Mouse (Mus musculus) embryonic facial prominence, embryonic 10.5 days (tissue): Measurements from ENCODE around the gene Zfp777. TPM values are rescaled to one million over a fixed set of nuclear protein-coding genes. Genes with fewer than 3 reads are reported as not detected.

Experiments used
- DNase-seq: peaks from one replicate; pipeline ENCODE4 v3.0.0-alpha.2; 2017; ENCODE audit warnings: low spot score
- H3K27ac ChIP-seq: fragments of 300-500 bp; sonication (generic); replicated peaks from 2 replicates; pipeline ENCODE4 v1.5.1; 2016; ENCODE audit warnings: mild to moderate bottlenecking
- H3K27me3 ChIP-seq: fragments of 300-500 bp; sonication (generic); replicated peaks from 2 replicates; pipeline ENCODE4 v1.6.1; 2016; ENCODE audit warnings: low read depth, mild to moderate bottlenecking; ENCODE audit not compliant: poor library complexity, severe bottlenecking
- H3K36me3 ChIP-seq: fragments of 300-500 bp; sonication (generic); replicated peaks from 2 replicates; pipeline ENCODE4 v1.6.1; 2016; ENCODE audit warnings: mild to moderate bottlenecking, moderate library complexity
- H3K4me1 ChIP-seq: fragments of 300-500 bp; sonication (generic); 2 replicates; pipeline ENCODE4 v1.6.1; 2016
- H3K4me3 ChIP-seq: fragments of 300-500 bp; sonication (generic); 2 replicates; pipeline ENCODE4 v1.5.1; 2016; ENCODE audit warnings: mild to moderate bottlenecking, moderate library complexity
- H3K9me3 ChIP-seq: fragments of 300-500 bp; sonication (generic); 2 replicates; pipeline ENCODE4 v1.6.1; 2016; ENCODE audit warnings: mild to moderate bottlenecking
- WGBS: fragments of 180-500 bp; shearing (Covaris S2); methylation state at CpG from one replicate; pipeline ENCODE4 v1.1.7; 2016; 5-methylcytosine and 5-hydroxymethylcytosine counted together
- microRNA-seq: library from miRNA; unstranded; fragments of <30 nt; microRNA quantifications from one replicate; pipeline ENCODE4, GENCODE M21; 2017
- polyA plus RNA-seq: library from polyadenylated mRNA; unstranded; fragments of >200 nt; fragmentation: Nextera tagmentation; extraction: Ambion mirVana; gene quantifications from 2 replicates; pipeline ENCODE4 v1.2.1, GENCODE M21; 2016

The Zfp777 gene
- polyA plus RNA-seq, 1 experiment from 2014 or later = 12.4 TPM

- Histone ChIP-seq H3K9me3 (peaks cover 23% of the 10 kb centered on the region), H3K36me3 (peaks cover 60% of the 10 kb centered on the region), H3K27me3 (peaks cover 11% of the 10 kb centered on the region; the same call in 1 of the 2 replicates), H3K4me3 (no peak overlapping the region), H3K4me1 (0 out of 2 replicates have a peak, but pooled peaks cover 4% of the 10 kb centered on the region), H3K27ac (no peak overlapping the region)
- DNase-seq = no peak
- WGBS = 80% methylated on average over 1 of the region's 1 CpGs
Observed at GRCm38 (mm10) chr6:48021678-48022077, 27.0 kb downstream of the Zfp777 start.

- Histone ChIP-seq H3K9me3 (peaks cover 14% of the 10 kb centered on the region), H3K27me3 (0 out of 2 replicates have a peak, but pooled peaks cover 4% of the 10 kb centered on the region), H3K27ac (no peak overlapping the region), H3K36me3 (peaks cover 44% of the 10 kb centered on the region), H3K4me1 (peaks cover 8% of the 10 kb centered on the region), H3K4me3 (no peak overlapping the region)
- 76% methylated on average over 2 of the region's 2 CpGs for WGBS
- no peak for DNase-seq
Observed at GRCm38 (mm10) chr6:48020006-48020405, 28.7 kb downstream of the Zfp777 start.

GRCm38 (mm10) chr6:48016841-48017240, 31.9 kb downstream of the Zfp777 start:
- H3K4me3 ChIP-seq = no peak overlapping the region
- H3K27ac ChIP-seq = no peak overlapping the region
- H3K9me3 ChIP-seq = no peaks in the 10 kb centered on the region
- H3K4me1 ChIP-seq = peaks cover 8% of the 10 kb centered on the region
- H3K27me3 ChIP-seq = no peaks in the 10 kb centered on the region
- H3K36me3 ChIP-seq = peaks cover 13% of the 10 kb centered on the region
- WGBS = 91% methylated on average over 9 of the region's 9 CpGs
- no peak for DNase-seq

GRCm38 (mm10) chr6:48016090-48016521, 32.6 kb downstream of the Zfp777 start:
- Histone ChIP-seq H3K9me3 (no peaks in the 10 kb centered on the region), H3K27ac (peak overlapping the region; percentile 83)
- under 1% methylated on average over 24 of the region's 24 CpGs for WGBS

GRCm38 (mm10) chr6:48010727-48011126, 38.0 kb downstream of the Zfp777 start:
- H3K4me3 ChIP-seq = no peak overlapping the region
- peaks cover 9% of the 10 kb centered on the region for H3K4me1 ChIP-seq
- H3K36me3 ChIP-seq = no peaks in the 10 kb centered on the region
- DNase-seq = no peak
- H3K27ac ChIP-seq = no peak overlapping the region
- WGBS = 71% methylated on average over 8 of the region's 8 CpGs
- H3K27me3 ChIP-seq = no peaks in the 10 kb centered on the region
- no peaks in the 10 kb centered on the region for H3K9me3 ChIP-seq

More at GRCm38 (mm10) chr6:48016090-48016521, 32.6 kb downstream of the Zfp777 start:
- H3K36me3 ChIP-seq = peaks cover 6% of the 10 kb centered on the region
- H3K4me3 ChIP-seq = peak overlapping the region; percentile 59
- peak; percentile 92 for DNase-seq
- no peaks in the 10 kb centered on the region for H3K27me3 ChIP-seq
- peaks cover 10% of the 10 kb centered on the region for H3K4me1 ChIP-seq

GRCm38 (mm10) chr6:47995661-47996060, 53.0 kb downstream of the Zfp777 start:
- H3K9me3 ChIP-seq = no peaks in the 10 kb centered on the region
- no peak overlapping the region for H3K4me3 ChIP-seq
- H3K27me3 ChIP-seq = no peaks in the 10 kb centered on the region
- H3K36me3 ChIP-seq = no peaks in the 10 kb centered on the region
- H3K4me1 ChIP-seq = no peaks in the 10 kb centered on the region
- H3K27ac ChIP-seq = no peak overlapping the region
- no peak for DNase-seq
- 88% methylated on average over 9 of the region's 9 CpGs for WGBS

- Histone ChIP-seq H3K4me3 (no peak overlapping the region), H3K4me1 (0 out of 2 replicates have a peak, but pooled peaks cover 4% of the 10 kb centered on the region), H3K27me3 (no peaks in the 10 kb centered on the region), H3K9me3 (no peaks in the 10 kb centered on the region), H3K36me3 (no peaks in the 10 kb centered on the region), H3K27ac (no peak overlapping the region)
- DNase-seq = no peak
- WGBS = 16% methylated on average over 2 of the region's 2 CpGs
Observed at GRCm38 (mm10) chr6:47983936-47984335, 64.8 kb downstream of the Zfp777 start.

GRCm38 (mm10) chr6:47978897-47979368, 69.8 kb downstream of the Zfp777 start:
- Histone ChIP-seq H3K27me3 (no peaks in the 10 kb centered on the region), H3K4me3 (no peak overlapping the region)
- 15% methylated on average over 6 of the region's 6 CpGs for WGBS

GRCm38 (mm10) chr6:47974599-47974998, 74.1 kb downstream of the Zfp777 start:
- no peak overlapping the region for H3K4me3 ChIP-seq

More at GRCm38 (mm10) chr6:47978897-47979368, 69.8 kb downstream of the Zfp777 start:
- Histone ChIP-seq H3K27ac (no peak overlapping the region), H3K36me3 (no peaks in the 10 kb centered on the region), H3K9me3 (no peaks in the 10 kb centered on the region), H3K4me1 (0 out of 2 replicates have a peak, but pooled peaks cover 2% of the 10 kb centered on the region)
- peak; percentile 80 for DNase-seq

More at GRCm38 (mm10) chr6:47974599-47974998, 74.1 kb downstream of the Zfp777 start:
- H3K27ac ChIP-seq = no peak overlapping the region
- DNase-seq = no peak
- H3K9me3 ChIP-seq = no peaks in the 10 kb centered on the region
- H3K27me3 ChIP-seq = no peaks in the 10 kb centered on the region
- 88% methylated on average over 1 of the region's 1 CpGs for WGBS
- no peaks in the 10 kb centered on the region for H3K36me3 ChIP-seq
- H3K4me1 ChIP-seq = no peaks in the 10 kb centered on the region

Small RNA genes within 50 kb of the gene (microRNA-seq; reads per million reads assigned to microRNA genes)
- not detected for gene Gm24563

Other genes with a start within 250 kb of the Zfp777 start
- gene Pdia4, start 235.5 kb downstream of the Zfp777 start, polyA plus RNA-seq = 323 and 333 TPM in 2 replicates
- 7.6 and 8.0 TPM in 2 replicates for gene Zfp786, start 218.0 kb downstream of the Zfp777 start, polyA plus RNA-seq
- gene Zfp398, start 213.2 kb downstream of the Zfp777 start, polyA plus RNA-seq = 8.6 TPM in 2 replicates
- gene Zfp282, start 171.7 kb downstream of the Zfp777 start, polyA plus RNA-seq = 17.9 and 18.5 TPM in 2 replicates
- 21.6 and 23.6 TPM in 2 replicates for gene Zfp212, start 128.4 kb downstream of the Zfp777 start, polyA plus RNA-seq
- gene Zfp956, start 95.5 kb downstream of the Zfp777 start, polyA plus RNA-seq = 7.5 and 9.2 TPM in 2 replicates
- 21.6 and 23.6 TPM in 2 replicates for gene Zfp746, start 37.7 kb upstream of the Zfp777 start, polyA plus RNA-seq